Mouse (Mus musculus): ENCODE data around the gene Prmt1. TPM values are rescaled to one million over a fixed set of nuclear protein-coding genes. Genes with fewer than 3 reads are reported as not detected.

Gene Prmt1
- polyA plus RNA-seq, 2 experiments: 166 to 607 TPM

GRCm38 (mm10) chr7:44997940-44998428, 11.6 kb upstream of the Prmt1 start:
- H3K9me3 ChIP-seq (ENCODE audit: control insufficient read depth, low read length): no peaks in the 10 kb centered on the region
- WGBS: 4% methylated on average over 15 of the region's 15 CpGs
- H3K27ac ChIP-seq (replicated peaks; ENCODE audit: low read depth, low read length): peak overlapping the region; percentile 81
- H3K4me1 ChIP-seq (ENCODE audit: control insufficient read depth, insufficient read depth, low read length): peaks cover 15% of the 10 kb centered on the region
- TF ChIP-seq POLR2A (IDR thresholded peaks at IDR 0.05; ENCODE audit: borderline replicate concordance, extremely low read depth, insufficient read depth, insufficient read length): no peak
- peak overlapping the region; percentile 60 for H3K4me2 ChIP-seq (replicated peaks; ENCODE audit: low read depth, low read length, severe bottlenecking)
- no peaks in the 10 kb centered on the region for H3K27me3 ChIP-seq (ENCODE audit: control insufficient read depth, insufficient read depth, low read length)
- peak overlapping the region; percentile 68 for H3K4me3 ChIP-seq (replicated peaks; ENCODE audit: low read length)
- DNase-seq (ENCODE audit: low spot score) (no peak), ATAC-seq (ENCODE audit: low FRiP score, low read depth) (0 out of 2 replicates have a peak, but pooled peaks have one; percentile 2)
- peaks cover 64% of the 10 kb centered on the region for H3K36me3 ChIP-seq (ENCODE audit: control insufficient read depth, insufficient read depth, low read length)
- H3K9ac ChIP-seq (ENCODE audit: low read depth, low read length, severe bottlenecking): peak overlapping the region; percentile 70

- no peaks in the 10 kb centered on the region for H3K9me3 ChIP-seq (ENCODE audit: control insufficient read depth, low read length)
- ATAC-seq (ENCODE audit: low FRiP score, low read depth) (peak; percentile 95), DNase-seq (ENCODE audit: low spot score) (peak; percentile 98)
- WGBS: under 1% methylated on average over 43 of the region's 43 CpGs
- peak within 1 kb of the TSS; percentile 60 for H3K4me2 ChIP-seq (replicated peaks; ENCODE audit: low read depth, low read length, severe bottlenecking)
- H3K27ac ChIP-seq (replicated peaks; ENCODE audit: low read depth, low read length): peak within 1 kb of the TSS; percentile 81
- peak within 1 kb of the TSS; percentile 68 for H3K4me3 ChIP-seq (replicated peaks; ENCODE audit: low read length)
- no peaks in the 10 kb centered on the region for H3K27me3 ChIP-seq (ENCODE audit: control insufficient read depth, insufficient read depth, low read length)
- H3K36me3 ChIP-seq (ENCODE audit: control insufficient read depth, insufficient read depth, low read length): peaks cover 64% of the 10 kb centered on the region
- peak within 1 kb of the TSS; percentile 70 for H3K9ac ChIP-seq (ENCODE audit: low read depth, low read length, severe bottlenecking)
- peak; percentile 8; the same call in 1 of the 2 replicates for TF ChIP-seq POLR2A (IDR thresholded peaks at IDR 0.05; ENCODE audit: borderline replicate concordance, extremely low read depth, insufficient read depth, insufficient read length)
- peaks cover 15% of the 10 kb centered on the region for H3K4me1 ChIP-seq (ENCODE audit: control insufficient read depth, insufficient read depth, low read length)
Observed at GRCm38 (mm10) chr7:44997231-44997939, 11.0 kb upstream of the Prmt1 start, which contains the start of gene Irf3. TSS of gene Irf3 (plus strand) at chr7:44997648.

GRCm38 (mm10) chr7:44996672-44997071, 10.3 kb upstream of the Prmt1 start:
- Histone ChIP-seq H3K27ac (replicated peaks; ENCODE audit: low read depth, low read length) (peak overlapping the region; percentile 71; the same call in 1 of the 2 replicates), H3K4me2 (replicated peaks; ENCODE audit: low read depth, low read length, severe bottlenecking) (peak overlapping the region; percentile 60), H3K36me3 (ENCODE audit: control insufficient read depth, insufficient read depth, low read length) (peaks cover 64% of the 10 kb centered on the region), H3K9me3 (ENCODE audit: control insufficient read depth, low read length) (no peaks in the 10 kb centered on the region), H3K4me1 (ENCODE audit: control insufficient read depth, insufficient read depth, low read length) (peaks cover 15% of the 10 kb centered on the region), H3K4me3 (replicated peaks; ENCODE audit: low read length) (peak overlapping the region; percentile 68), H3K9ac (ENCODE audit: low read depth, low read length, severe bottlenecking) (peak overlapping the region; percentile 58), H3K27me3 (ENCODE audit: control insufficient read depth, insufficient read depth, low read length) (no peaks in the 10 kb centered on the region)
- ATAC-seq (ENCODE audit: low FRiP score, low read depth): no peak
- no peak for DNase-seq (ENCODE audit: low spot score)
- no peak for TF ChIP-seq POLR2A (IDR thresholded peaks at IDR 0.05; ENCODE audit: borderline replicate concordance, extremely low read depth, insufficient read depth, insufficient read length)
- WGBS: 15% methylated on average over 10 of the region's 10 CpGs

GRCm38 (mm10) chr7:44986879-44987718, 731 bp upstream of the Prmt1 start:
- Histone ChIP-seq H3K27ac (replicated peaks; ENCODE audit: low read depth, low read length) (peak overlapping the region; percentile 95), H3K9ac (ENCODE audit: low read depth, low read length, severe bottlenecking) (peak overlapping the region; percentile 60), H3K9me3 (ENCODE audit: control insufficient read depth, low read length) (no peaks in the 10 kb centered on the region), H3K4me1 (ENCODE audit: control insufficient read depth, insufficient read depth, low read length) (peaks cover 19% of the 10 kb centered on the region), H3K27me3 (ENCODE audit: control insufficient read depth, insufficient read depth, low read length) (no peaks in the 10 kb centered on the region), H3K4me2 (replicated peaks; ENCODE audit: low read depth, low read length, severe bottlenecking) (peak overlapping the region; percentile 60), H3K36me3 (ENCODE audit: control insufficient read depth, insufficient read depth, low read length) (peaks cover 43% of the 10 kb centered on the region), H3K4me3 (replicated peaks; ENCODE audit: low read length) (peak overlapping the region; percentile 100)
- ATAC-seq (ENCODE audit: low FRiP score, low read depth) (peak; percentile 9), DNase-seq (ENCODE audit: low spot score) (no peak)
- WGBS: under 1% methylated on average over 29 of the region's 29 CpGs
- TF ChIP-seq POLR2A (IDR thresholded peaks at IDR 0.05; ENCODE audit: borderline replicate concordance, extremely low read depth, insufficient read depth, insufficient read length): 0 out of 2 replicates have a peak, but pooled peaks have one; percentile 25

GRCm38 (mm10) chr7:44985595-44986191, 675 bp downstream of the Prmt1 start:
- Histone ChIP-seq H3K27ac (replicated peaks; ENCODE audit: low read depth, low read length) (peak overlapping the region; percentile 91), H3K27me3 (ENCODE audit: control insufficient read depth, insufficient read depth, low read length) (no peaks in the 10 kb centered on the region), H3K36me3 (ENCODE audit: control insufficient read depth, insufficient read depth, low read length) (peaks cover 43% of the 10 kb centered on the region), H3K4me1 (ENCODE audit: control insufficient read depth, insufficient read depth, low read length) (peaks cover 19% of the 10 kb centered on the region), H3K4me3 (replicated peaks; ENCODE audit: low read length) (peak overlapping the region; percentile 100), H3K9me3 (ENCODE audit: control insufficient read depth, low read length) (no peaks in the 10 kb centered on the region), H3K9ac (ENCODE audit: low read depth, low read length, severe bottlenecking) (peak overlapping the region; percentile 98), H3K4me2 (replicated peaks; ENCODE audit: low read depth, low read length, severe bottlenecking) (peak overlapping the region; percentile 64)
- ATAC-seq (ENCODE audit: low FRiP score, low read depth): no peak
- peak; percentile 71 for DNase-seq (ENCODE audit: low spot score)
- WGBS: under 1% methylated on average over 44 of the region's 45 CpGs
- TF ChIP-seq POLR2A (IDR thresholded peaks at IDR 0.05; ENCODE audit: borderline replicate concordance, extremely low read depth, insufficient read depth, insufficient read length): no peak
